Mouse (Mus musculus) spleen, embryonic (tissue): ENCODE measurements around the gene Pgam2.
"Not testable (repeated sequence)": the region's sequence is repeated elsewhere in the genome, so short reads cannot be mapped to it uniquely, and the experiment has no call there.

Experiments used
- CTCF ChIA-PET: fragments of 350-600 bp; sonication (Branson Sonifier 250); formaldehyde crosslinking; loops from one replicate; lab custom pipeline; 2022; lab: Charles Lee

The Pgam2 gene

GRCm38 (mm10) chr11:5803551-5803981 lies at the start of gene Pgam2:
Pgam2 (minus strand) TSS chr11:5803733.
- CTCF ChIA-PET: interaction anchor here (0.6 kb wide), 1 partner anchor 785 kb away, joined by 4 read pairs; no protein-coding TSS in a partner anchor

GRCm38 (mm10) chr11:5852314-5852713 lies 48.8 kb upstream of the Pgam2 start:
- CTCF ChIA-PET: no interaction called here

DNA sequence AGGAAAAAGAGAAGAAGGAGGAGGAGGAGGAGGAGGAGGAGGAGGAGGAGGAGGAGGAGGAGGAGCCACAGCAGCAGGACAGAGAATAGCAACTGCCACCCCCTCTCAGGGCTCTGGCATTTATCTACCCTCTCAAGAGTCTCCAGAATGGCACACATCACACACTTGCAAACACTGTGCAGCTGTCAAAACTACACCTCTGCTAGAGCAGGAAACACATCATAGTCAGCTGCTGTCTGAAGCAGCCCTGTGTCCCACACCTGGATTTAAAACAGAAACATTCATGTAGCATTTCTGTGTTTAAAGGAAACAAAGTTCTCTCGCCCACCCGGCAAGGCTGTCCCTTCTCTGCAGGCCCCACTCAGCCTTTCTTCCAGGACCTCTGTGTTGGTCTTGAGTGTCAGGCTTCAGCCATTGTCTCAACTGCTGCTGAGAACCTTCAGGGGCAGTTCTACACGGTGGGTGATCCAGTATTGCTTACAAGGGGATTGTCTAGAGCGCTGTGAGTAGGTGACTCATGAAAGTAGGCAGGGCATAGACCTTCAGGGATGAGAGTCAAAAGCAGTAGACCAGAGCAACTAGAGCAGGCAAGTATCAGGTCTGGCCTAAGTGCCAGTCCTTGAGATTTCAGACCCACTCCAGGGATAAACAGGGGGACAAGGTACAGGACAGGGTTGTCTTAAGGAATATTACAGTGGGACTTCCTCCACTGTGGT lies 47.6 kb upstream of the Pgam2 start:
- CTCF ChIA-PET: no interaction called here

GRCm38 (mm10) chr11:5850452-5850851 lies 46.9 kb upstream of the Pgam2 start:
- CTCF ChIA-PET: no interaction called here

DNA sequence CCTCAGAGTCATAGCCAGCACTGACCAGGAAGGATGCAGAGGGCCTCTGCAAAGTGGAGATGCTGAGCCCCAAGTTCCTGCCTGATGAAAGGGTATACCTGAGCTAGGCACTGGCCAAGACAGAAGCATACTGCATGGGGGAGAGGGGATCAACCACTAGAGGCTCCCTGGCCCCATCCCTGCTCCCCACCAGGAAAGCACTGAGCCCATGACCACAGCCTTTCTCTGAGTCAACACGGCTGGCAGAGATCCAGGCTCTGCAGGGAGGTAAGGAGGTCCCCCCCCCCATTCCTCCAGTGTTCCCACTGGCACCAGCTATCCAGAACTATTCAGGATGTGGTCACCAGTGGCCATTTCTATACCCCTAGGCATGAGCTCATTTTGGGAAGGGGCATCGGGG lies 45.8 kb upstream of the Pgam2 start:
- CTCF ChIA-PET: interaction anchor here (0.7 kb wide), 3 partner anchors 11 to 477 kb away, joined by 4 to 8 read pairs (median 7); no protein-coding TSS in a partner anchor

- CTCF ChIA-PET: no interaction called here
Measured at GRCm38 (mm10) chr11:5848741-5849140, 45.2 kb upstream of the Pgam2 start.

- CTCF ChIA-PET: no interaction called here
Measured at GRCm38 (mm10) chr11:5846639-5847345, 43.3 kb upstream of the Pgam2 start.

DNA sequence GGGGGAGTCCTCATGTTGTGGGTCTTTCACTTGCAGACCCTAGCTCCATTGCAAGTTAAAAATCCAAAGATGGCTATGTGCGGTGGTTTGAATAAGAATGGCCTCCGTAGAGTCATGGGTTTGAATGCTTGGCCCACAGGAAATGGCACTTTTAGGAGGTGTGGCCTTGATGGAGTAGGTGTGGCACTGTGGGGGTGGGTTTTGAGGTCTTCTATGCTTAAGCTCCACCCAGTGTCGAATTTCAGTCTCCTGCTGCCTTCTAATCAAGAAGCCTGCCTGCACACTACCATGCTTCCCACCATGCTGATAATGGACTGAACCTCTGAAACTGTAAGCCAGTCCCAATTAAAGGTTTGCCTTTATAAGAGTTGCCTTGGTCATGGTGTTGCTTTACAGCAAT lies 39.6 kb upstream of the Pgam2 start:
- CTCF ChIA-PET: no interaction called here

- CTCF ChIA-PET: interaction anchor here (0.7 kb wide), 1 partner anchor 33 kb away, joined by 4 read pairs; no protein-coding TSS in a partner anchor
Measured at GRCm38 (mm10) chr11:5841751-5842150, 38.2 kb upstream of the Pgam2 start.

GRCm38 (mm10) chr11:5840346-5840745 lies 36.8 kb upstream of the Pgam2 start:
- CTCF ChIA-PET: no interaction called here

- CTCF ChIA-PET: no interaction called here
Measured at GRCm38 (mm10) chr11:5837251-5838246, 34.0 kb upstream of the Pgam2 start, which contains the start of gene Polm. Polm (minus strand) TSS chr11:5838016.

DNA sequence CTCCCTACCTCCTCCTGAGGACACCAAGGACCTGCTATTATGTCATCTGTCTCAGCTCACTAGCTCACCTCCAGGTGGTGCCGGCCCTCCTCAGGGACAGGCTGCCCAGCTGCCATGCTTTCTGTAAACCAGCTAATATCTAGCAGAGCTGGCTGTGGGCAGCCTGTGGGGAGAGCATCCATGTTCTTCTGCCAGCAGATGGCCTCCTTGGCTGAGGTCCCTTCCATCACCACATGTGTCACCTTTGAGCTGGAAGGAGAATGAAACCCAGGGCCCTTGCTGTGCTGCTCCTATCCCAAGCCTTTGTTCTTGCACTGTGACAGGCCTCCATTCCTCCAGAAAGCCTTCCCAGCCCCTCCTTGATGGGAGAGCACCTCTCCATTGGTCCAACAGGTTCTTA lies 32.6 kb upstream of the Pgam2 start:
- CTCF ChIA-PET: interaction anchor here (0.6 to 0.7 kb wide), 2 partner anchors 360 to 736 kb away, joined by 4 to 5 read pairs; no protein-coding TSS in a partner anchor

DNA sequence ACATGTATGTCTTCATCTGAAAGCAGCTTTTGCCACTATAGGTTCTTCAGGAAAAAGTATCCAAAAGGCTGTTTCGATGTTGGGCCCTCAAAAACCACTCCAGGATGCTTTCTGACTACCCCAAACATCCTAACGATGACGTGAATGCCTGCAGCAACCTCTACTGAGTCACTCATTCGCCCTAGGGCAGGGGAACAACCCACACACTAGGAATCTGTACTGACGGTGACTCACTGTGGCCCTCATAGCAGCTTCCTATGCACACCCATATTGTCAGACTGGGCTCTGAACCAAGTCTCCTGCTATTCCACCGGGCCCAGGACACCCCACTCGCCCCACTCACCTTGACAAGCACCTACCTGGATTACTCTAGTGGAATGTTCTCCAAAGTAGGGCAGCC lies 31.5 kb upstream of the Pgam2 start:
- CTCF ChIA-PET: interaction anchor here (0.6 to 0.7 kb wide), 2 partner anchors 47 to 471 kb away, joined by 9 to 13 read pairs; no protein-coding TSS in a partner anchor

DNA sequence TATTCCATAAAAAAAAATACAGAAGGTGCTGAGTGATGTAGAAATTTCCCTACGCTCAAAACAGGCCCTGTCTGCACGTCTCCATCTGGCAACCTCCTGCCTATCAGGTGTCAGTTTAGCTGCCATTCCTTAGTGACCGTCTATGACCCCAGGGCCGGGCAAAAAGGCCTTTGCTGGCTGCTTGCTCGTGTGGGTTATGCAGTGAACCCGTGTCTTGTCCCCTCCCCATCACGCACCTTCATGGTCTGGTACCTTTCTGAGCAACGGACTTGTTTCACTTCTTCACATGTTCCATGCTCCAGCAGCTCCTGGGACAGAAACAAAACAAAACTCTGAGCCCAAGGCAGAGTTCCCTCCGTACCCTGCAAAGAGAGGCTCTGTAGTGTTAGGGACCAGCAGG lies 31.0 kb upstream of the Pgam2 start:
- CTCF ChIA-PET: no interaction called here

DNA sequence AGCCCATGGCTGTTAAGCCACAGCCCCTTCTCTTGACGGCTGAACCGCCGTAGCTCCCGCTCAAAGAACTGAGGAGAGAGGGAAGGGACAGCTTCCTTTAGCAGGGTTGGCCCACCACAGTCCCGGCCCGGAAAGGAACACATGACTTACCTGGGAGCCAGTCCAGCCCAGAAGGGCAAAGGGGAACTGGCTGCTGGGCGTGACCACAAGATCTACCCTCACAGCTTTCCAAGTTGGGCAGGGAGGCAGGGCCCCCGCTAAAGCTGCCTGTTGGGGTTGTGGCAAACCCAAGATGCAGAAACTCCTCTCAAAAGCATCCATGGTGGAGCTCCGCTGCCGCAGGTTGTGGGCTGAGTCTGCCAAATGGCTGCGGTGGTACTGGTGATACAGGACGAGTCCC lies 25.8 kb upstream of the Pgam2 start:
- CTCF ChIA-PET: interaction anchor here (0.5 kb wide), 1 partner anchor 39 kb away, joined by 3 read pairs; no protein-coding TSS in a partner anchor

DNA sequence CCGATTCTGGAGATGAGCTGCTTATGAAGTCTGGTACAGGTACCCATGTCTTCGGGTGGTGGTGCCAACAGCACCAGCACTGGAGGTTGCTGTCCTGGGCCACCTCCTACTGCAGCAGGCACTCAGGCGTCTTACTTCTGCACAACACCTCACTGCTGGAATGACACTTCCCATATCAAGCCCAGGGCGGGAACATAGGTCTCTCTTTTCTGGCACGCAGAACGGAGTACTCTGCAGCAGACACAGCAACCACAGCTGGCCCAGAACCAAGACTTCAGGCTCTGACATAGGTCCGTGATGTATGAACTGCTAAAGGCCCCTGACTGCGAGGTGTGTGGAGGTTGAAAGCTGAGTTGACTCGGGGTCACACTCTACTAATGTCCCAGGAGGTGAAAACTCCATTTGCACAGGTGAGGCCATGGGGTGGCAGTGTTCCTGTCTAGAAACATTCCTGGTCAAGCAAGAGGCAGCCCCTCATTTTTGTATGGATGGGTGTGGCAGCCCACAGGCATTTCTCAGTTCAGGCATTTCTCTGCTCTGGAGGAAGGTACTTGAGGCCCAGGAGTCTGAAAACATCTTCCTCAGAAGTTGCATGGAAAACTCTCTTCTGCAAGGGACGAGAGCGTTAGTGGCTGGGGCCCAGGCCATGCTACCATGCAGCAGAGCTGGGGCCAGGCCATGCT lies 25.1 kb upstream of the Pgam2 start:
- CTCF ChIA-PET: interaction anchor here (0.5 kb wide), 1 partner anchor 38 kb away, joined by 3 read pairs; no protein-coding TSS in a partner anchor

DNA sequence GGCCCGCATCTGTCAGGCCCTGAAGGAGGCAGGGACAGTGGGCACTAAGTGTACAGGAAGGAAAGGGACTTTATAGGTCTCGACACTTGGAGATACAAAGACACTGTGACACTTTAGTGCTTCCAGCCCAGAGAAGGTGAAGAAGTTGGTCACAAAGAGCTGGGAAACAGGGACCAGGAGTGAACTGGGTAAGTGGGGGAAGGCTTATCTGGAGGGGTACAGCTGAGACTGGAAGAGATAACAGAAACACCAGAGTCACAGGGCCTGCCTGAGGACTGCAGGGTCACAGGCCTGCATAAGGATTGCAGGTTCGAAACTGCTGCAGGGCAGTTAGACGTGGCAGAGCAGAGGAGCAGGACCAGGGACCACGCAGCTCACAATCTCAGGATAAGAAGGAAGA lies 24.4 kb upstream of the Pgam2 start:
- CTCF ChIA-PET: no interaction called here

DNA sequence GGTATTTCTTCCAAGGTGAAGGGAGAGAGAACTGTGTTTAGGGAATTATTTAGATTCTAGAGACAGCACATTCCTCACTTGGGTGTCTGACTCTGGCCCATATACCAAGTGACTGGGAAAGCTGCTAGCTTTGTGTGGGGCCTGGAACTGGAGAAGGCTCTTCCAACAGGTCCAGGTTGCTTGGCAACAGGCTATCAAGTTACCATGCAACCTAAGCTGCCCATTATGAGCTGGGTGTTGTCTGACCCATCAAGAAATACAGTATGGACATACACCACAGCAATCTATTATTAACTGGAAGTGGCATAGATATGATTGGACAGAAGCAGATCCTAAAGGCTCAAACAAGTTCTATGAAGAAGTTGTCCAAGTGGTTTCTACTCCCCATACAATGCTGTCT lies 21.9 kb upstream of the Pgam2 start:
- CTCF ChIA-PET: no interaction called here

GRCm38 (mm10) chr11:5819223-5819622 lies 15.7 kb upstream of the Pgam2 start:
- CTCF ChIA-PET: no interaction called here

- CTCF ChIA-PET: no interaction called here
Measured at GRCm38 (mm10) chr11:5813381-5813780, 9.8 kb upstream of the Pgam2 start.

DNA sequence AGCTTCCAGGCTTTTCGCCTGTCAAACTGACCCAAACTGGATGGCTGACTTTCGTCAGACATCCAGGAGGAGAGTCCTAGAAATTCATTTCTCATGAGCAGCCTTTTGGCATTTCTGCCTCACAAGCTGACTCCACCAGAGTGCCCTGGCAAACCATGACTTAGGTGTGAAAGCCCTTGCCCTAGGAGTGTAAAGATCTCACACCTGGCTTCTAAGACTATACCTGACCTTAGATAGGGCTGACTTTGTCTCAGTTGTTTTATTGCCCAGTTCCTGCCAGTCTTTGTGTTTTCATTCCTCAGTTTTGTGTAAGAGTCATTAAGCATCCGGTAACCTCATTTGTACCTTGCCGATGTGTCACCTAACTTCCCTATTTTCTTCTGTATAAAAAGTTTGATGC lies 6.0 kb upstream of the Pgam2 start:
- CTCF ChIA-PET: not testable (repeated sequence)
